Mouse (Mus musculus) mouse trophoblast stem cell (cell line): ENCODE measurements around the gene Atp6v0b.

Experiments
- in situ Hi-C, 2 experiments: fragments of 300-500 bp; cut with MseI, MboI; formaldehyde crosslinking; loops; 2 replicates in 1 of 2; 3 replicates in 1 of 2; pipeline ENCODE4 v1.15.1; 2025

The Atp6v0b gene

DNA sequence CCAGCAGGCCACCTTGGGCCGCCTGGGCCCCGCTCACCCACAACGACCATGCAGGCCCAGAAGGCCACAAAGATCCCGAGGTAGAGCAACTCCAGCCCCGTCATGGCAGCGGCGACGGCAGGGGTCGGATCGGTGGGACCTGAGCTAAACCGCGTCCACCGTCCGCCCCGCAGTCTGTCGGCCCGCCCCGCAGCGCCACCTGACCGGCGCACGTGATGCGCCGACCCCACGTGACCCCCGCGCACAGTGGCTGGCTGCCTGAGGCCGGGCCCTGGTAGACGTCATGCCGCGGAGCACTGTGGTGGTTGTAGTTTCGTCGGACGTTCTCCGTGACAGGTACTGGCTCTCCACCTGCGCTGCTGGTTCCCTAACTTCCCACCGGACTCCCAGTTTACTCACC, at the start of gene Atp6v0b:
Gene Atp6v0b (minus strand): TSS at position 201 of the 400 bp plus-strand sequence.
- in situ Hi-C loops = no loop called here

DNA sequence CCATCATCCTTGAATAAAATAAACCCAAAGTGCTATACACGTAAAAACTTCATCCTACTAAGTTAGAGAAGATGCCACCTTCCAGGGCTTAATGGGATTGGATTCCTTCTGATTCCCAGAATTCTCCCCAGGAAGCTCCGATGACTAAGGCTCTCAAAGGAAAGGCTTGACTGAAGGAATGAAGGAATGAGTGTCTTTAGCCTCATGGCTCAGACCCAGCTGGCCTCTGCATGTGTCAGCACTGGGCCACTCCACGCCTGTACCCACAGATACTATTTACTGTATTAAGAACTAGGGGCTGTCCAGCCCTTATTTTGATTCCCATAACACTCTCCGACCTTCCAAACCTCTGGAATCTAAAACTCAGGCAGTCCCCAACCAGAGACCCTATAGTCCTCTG, 46.9 kb upstream of the Atp6v0b start:
- in situ Hi-C loops = no loop called here

DNA sequence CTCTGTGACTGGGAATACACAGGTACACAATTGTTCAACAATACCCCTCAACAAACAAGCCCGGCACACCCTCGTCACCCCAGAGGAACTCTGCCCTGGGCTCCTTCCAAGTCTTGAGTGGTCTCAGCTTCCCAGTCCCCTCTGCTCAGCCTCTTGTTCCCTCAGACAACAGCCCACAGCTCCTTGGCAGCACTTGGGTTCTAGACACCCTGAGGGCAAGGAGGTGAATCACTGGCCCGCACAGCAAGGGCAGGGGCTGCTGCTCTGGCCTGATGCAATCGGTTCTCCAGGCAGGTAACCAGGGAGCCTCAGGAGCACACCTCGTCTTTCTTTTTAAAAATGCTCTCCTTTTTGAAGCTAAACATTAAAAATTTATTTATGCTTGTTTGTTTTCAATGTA, 46.1 kb upstream of the Atp6v0b start:
- in situ Hi-C loops = no loop called here

DNA sequence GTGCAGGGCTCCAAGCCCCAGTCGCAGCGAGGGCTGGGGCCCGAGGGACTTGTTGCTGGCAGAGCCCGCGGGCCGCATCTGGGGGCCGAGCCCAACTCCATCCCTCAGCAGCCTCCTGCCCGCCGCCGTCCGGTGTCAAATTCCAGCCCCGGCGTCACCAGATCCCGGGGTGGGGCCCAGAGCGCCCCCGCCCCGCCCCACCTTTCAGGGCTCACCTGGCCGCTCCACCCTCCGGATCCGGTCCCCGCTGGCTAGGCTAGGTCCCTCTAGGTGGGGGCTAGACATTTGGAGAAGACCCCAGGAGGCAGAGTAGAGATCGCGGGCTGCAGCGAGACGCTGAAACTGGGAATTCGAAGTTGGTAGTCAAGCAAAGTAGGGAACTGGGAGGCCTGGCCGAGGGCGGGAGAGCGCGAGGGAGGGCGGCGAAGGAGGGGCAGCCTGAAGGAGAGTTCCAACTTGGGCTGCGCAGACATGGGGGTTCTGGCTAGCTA, 42.3 kb upstream of the Atp6v0b start, which contains the start of gene Artn:
Gene Artn (minus strand): TSS at position 373 of the 491 bp plus-strand sequence.
- in situ Hi-C loops = loop anchor here (5.0 to 10.0 kb wide), 2 partner anchors 155 to 158 kb away; no protein-coding TSS in a partner anchor

DNA sequence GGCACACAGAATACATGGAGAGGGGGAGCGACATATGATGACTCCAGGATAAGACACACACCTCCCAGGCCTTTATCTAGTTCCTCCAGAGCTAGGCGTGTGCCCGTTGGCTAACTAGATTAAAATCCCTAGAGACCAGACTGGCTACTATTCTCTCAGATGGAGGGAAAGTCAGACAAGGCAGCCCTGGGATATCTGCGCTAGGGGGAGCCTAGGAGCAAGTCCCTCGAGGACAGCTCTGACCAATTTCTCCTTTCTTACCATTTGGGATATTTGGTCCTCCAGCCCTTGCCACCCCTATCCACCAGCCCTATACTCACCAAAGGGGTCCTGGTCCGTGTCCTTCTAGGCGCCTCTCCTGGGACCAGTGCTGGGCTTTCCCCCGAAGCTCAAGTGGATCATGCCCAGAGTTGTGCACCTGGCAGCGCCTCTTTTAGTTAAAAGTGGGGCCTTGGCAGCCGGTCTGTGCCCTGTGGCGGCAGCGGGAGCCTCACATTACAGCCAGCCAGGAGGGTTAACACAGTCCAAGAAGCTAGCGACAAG, 41.6 kb upstream of the Atp6v0b start:
- in situ Hi-C loops = loop anchor here (5.0 to 10.0 kb wide), 2 partner anchors 156 to 159 kb away; no protein-coding TSS in a partner anchor

DNA sequence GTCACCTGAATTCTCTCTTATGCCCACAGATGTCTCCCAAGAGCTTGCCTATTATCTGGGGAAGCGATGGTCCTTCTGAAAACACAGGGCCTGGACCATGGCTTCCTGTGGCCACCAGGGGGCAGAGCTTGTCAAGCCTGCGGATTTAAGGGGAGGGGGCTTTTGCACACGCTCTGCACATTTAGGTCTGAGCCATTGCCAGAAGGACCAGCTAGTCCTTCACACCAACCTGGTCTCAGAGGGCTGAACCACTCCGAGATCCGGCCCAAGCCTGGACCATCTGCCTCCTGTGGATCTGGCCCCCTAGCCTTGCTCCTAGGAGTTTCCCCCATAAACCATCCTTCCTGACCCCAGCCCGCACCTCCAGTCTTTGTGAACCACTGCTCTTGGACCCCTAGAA, 41.1 kb upstream of the Atp6v0b start:
- in situ Hi-C loops = loop anchor here (5.0 to 10.0 kb wide), 2 partner anchors 157 to 159 kb away; no protein-coding TSS in a partner anchor

DNA sequence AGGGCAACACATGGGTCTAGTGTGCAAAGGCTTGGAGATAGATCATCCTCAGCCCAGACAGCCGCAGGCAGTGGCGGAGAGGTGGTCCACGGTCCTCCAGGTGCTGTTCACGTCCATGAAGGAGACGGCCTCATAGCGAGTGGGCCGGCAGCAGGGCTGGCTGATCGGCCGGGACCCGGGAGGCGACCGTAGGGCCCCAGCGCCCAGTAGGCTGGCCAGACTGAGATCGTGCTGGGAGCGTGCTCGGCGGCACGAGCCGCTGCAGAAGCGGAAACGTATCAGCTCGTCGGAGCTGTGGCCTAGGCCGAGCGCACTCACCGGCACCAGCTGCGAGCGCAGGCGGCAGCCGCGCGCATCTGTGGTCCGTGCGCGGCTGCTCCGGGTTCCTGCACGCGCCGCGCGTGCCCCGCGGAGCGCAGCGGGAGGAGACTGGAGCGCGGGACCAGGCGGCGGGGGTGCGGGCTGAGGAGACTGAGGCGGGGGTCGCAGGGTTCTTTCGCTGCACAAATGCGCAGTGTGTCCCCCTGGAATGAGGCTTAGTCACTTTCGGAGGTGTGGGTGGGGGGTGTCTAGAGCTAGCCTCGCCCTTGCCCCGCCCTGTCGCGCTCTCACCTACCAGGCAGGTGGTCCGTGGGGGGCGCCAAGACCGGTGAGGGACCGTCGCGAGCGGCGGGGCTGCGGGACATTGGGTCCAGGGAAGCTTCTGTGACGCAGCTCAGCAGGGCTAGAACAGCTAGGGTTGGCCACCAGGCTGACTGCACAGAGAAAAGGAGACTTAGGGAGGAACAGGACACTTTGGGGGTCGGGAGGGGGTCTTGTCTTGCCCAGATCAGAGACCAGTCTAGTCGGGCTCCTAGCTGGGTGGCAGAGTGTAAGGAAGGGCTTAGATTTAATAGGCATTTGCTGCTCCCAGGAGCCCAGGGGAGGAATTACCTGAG, 39.7 kb upstream of the Atp6v0b start:
- in situ Hi-C loops = loop anchor here (5.0 to 10.0 kb wide), 2 partner anchors 158 to 160 kb away; no protein-coding TSS in a partner anchor

DNA sequence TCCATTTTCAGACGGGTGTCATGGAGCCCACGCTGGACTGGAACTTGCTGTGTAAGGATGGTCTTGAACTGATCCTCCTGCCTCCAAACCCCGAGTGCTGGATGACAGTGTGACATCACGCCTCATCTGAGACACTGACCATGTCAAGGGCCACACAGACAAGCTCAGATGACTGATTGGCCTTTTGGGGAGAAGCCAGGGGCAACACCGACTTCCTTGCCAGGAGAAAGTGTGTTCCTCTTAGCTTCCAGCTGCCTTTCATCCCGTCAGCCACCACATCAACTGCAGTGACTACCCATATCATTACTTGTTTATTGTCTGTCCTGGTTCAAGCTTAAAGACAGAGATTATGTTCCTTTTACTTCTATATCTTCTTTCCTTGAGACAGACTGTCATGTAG, 37.8 kb upstream of the Atp6v0b start:
- in situ Hi-C loops = loop anchor here (5.0 to 10.0 kb wide), 2 partner anchors 160 to 162 kb away; no protein-coding TSS in a partner anchor

DNA sequence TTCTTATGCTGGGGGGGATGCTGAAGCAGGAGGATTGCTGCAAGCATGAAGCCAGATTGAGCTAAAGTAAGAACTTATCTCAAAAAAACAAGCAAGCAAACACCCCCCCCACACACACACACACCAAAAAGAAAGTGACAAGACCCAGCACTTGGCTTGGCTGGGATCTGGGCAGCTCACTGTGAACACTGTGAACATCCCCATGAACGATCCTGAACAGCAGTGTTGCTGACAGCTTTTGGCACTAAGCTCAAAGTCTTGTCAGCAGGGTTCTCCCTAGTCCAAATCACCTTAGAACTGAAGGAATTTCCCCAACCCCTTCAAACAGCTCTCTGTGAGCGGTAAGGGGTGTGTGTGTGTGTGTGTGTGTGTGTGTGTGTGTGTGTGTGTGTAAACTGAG, 36.3 kb upstream of the Atp6v0b start:
- in situ Hi-C loops = loop anchor here in 1 of 2 experiments (10.0 kb wide), 1 partner anchor 161 kb away; no protein-coding TSS in a partner anchor

DNA sequence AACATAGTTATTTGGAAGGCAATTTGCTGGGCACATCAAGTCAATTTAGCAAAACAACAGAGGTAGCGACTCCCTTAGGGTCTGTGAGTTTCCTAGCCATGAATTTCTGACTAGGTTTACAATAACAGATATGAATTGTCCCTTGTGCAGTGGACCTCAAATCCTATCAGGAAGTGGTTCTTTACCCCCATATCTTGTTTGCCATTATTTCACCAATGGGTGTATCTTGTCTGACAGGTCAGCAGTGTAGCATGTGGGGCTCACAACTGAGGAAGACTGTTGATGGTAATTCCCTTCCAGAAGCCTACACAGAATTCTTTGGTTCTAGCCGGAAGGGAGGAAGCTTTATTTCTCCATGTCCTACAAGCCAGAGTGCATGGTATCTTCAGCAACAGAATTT, 34.2 kb upstream of the Atp6v0b start:
- in situ Hi-C loops = loop anchor here in 1 of 2 experiments (10.0 kb wide), 1 partner anchor 163 kb away; no protein-coding TSS in a partner anchor

DNA sequence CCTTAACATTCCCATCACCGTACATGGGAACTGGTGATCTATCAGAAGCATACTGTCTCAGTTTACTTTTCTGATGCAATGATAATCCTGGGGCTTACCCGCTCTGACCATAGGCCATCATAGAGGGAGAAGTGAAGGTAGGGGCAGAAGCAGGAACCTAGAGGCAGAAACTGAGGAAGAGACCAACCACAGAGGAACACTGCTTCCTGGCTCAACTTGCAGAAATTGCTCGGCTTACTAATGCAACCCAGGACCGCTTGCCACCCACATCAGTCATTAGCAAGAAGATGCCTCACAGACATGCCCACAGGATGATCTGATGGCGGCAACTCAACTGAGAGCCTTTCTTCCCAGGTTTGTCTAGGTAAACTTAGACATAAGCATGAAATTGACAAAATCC, 31.6 kb upstream of the Atp6v0b start:
- in situ Hi-C loops = no loop called here

DNA sequence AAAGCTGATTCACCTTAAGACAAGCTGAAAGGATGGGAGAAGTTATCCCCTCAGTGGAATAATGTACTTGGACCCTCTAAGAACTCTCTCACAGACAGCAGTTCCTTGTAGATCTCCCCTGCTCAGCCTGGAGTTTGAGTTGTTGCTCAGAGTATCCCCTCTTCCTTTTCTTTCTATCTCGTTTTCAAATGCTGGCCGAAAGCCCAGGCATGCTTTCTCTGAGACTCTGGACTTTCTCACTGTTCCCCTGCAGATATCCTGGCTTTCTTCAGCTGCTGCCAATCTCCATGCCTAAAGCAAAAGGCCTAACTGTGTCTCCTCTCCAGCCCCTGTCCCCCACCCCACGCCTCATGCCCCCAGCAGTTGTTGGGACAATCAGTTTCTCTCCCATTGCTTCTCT, 31.1 kb upstream of the Atp6v0b start:
- in situ Hi-C loops = no loop called here

DNA sequence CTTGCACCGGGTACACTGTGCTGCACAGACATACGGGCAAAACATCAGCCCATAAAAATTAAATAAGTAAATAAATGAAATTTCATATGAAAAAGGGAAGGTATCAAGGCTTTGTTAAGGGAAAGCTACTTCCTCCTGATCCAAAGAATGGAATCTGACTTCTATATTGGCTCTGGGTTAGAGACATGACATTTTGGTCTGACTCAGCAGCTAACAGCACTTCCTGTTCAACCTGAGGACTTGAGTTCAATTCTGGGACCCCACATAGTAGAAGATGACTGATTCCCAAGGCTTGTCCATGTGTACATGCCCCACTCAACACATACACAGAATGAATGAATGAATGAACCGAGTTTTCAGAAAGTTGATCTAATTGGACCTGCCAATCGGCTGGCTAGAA, 30.7 kb upstream of the Atp6v0b start:
- in situ Hi-C loops = no loop called here

DNA sequence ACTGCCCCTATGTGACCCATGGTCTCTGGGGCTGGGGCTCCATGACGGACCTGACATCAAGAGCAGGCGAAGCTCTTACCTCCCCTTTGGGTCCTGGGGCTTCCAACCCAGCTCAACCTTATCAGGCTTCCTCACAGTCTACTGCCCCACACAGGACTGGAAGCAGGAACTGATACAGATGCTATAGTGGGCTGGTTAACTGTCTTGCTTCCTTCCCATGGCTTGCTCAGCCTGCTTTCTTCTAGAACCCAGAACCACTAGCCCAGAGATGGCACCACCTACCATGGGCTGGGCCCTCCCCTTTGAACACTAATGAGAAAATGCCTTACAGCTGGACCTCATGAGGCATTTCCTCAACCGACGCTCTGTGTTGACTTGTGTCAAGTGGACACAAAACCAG, 30.3 kb upstream of the Atp6v0b start:
- in situ Hi-C loops = no loop called here

DNA sequence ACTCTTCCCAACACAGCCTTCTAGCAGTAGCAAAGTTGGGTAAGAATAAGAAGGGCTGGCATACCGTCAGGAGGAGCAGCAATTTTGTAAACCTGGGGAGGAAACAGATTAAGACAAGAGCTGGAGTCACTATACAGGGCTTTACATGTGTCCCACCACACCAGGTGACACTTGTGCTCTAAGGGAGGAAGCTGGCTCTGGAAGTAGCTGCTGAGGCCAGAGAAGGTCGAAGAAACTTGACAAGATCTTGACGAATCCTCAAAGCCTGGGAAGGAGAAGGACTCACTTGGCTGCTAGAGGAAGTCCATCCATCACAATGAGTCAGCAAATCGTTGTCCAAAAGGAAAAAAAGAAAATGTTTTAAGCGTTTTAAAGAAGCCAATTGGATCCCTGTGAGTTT, 29.3 kb upstream of the Atp6v0b start:
- in situ Hi-C loops = no loop called here

DNA sequence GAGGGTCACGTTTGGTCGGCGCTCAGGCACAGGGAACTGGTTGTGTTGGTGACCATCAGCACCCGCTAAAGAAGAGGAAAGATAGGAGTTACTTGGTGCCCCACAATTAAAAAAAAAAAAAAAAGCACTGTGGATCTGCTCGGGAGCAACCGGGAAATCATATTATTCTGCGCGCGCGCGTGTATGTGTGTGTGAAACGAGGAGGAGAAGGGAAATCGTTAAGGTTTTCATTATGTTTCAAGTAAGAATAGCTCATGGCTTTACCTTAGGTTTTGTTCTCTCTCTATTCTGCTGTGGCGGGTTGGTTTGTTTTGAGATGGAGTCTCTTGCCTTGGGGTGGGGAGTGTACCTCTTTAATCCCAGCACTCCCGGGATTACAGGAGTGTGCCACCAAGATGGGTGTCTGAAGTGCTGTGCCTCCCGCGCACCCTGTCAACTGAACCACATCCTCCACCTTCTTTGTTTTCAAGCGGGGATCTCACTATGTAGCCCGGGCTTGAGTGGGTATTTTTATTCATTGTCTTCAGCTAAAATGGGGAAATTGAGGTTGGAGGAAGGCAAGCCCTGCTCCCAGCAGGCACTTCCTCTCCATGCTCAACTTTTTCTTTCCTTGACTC, 28.5 kb upstream of the Atp6v0b start:
- in situ Hi-C loops = no loop called here

DNA sequence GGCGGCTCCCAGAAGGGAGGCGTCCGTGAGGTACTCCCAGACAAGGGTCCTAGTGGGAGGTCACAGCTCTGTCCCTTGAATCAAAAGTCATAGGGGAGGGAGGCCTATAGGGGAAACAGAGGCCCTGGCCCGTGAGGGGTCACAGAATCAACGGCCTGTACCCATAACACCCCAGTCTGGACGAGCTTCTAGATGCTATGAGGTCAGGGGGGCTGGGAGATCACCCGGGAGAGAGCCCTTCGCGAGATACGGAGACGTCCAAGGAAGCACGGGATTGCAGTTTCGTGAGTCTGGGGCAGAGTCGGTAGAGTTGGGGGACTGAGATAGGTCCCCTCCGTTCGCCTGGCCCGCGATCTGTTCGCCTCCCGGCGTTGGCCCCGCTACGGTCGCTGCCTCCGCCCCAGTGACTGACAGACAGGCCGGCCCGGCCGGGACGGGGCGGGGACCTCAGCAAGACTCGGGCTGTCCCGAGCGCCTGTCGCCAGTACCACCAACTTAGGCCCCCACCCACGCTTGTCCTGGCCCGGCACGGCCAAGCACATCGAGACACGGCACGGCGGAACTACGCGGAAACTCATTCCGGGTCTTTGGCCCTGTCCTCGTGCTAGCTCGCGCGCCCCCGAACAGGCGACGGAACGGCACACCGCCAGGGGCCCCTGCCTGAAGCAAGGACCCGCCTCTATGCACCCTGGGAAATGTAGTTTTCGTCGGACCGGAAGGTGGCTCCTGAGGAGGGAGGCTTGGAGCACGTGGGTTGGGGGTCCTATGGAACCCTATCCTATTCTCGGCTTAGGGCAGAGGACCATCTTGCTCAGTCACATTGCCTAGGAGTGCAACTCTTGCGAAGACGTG, 27.7 kb upstream of the Atp6v0b start, which contains the start of gene Ipo13:
Gene Ipo13 (minus strand): TSS at position 409 of the 852 bp plus-strand sequence.
- in situ Hi-C loops = no loop called here

DNA sequence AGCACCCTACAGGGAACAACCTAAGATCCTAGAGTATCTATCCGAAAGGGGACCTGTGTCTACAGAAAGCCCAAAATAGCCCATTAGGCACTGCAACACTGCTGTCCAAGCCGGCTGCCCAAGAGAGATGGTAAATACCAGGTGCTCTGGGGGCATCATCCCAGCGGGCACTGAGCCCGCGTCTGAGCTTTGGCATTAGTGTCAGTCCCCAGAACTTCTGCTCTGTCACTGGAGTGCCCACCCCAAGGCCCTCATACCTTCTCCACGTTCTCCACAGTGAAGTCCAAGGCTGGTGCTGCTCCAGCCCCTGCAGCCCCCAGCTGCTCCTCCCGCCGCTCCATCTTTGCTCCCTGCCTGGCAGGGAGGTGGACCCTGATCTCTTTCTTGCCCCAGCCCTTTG, 26.9 kb upstream of the Atp6v0b start:
- in situ Hi-C loops = no loop called here

DNA sequence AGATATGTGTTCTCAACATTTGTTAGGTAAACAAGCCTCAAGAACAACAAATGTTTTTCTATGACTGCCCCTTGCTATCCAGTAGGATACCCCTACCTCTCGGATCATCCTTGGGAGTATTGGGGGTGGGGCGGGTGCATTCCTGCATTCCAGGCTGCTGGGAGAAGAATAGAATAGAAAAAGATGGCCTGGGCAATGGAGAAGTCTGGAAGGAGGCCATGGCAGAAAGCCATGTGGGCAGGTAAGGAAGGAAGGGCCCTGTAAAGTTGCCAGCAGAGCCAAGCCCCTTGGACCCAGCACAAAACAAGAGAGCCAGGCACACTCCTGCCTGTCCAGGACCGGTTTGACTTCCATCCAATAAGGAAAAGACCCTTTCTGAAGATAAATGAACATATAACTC, 26.3 kb upstream of the Atp6v0b start:
- in situ Hi-C loops = no loop called here

DNA sequence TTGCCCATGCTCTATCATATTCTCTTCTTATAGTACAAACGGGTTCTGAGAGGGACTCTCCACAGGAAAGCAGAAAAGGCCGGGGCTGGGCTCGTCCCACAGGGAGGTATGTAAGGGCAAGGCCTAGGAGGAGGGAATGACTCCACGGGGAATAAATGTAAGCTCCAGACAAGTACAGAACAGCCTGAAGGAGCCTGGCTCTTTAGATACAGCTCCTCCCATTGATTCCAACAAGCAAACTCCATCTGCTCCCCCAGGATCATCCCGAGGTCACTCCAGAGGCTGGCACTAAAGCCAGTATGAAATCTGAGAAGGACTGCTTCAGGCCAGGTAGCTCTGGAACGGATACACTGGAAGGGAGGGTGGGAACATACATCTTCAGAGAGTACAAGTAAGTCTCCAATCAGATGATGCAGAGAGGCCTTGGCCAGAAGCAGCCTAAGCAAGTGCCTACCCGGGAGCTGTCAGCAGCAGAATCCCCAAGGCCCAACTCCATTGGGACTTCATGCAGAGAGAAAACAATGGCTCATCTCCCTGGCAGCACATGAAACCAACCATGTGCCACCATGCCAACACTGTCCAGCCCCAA, 25.6 kb upstream of the Atp6v0b start:
- in situ Hi-C loops = no loop called here
